Mouse (Mus musculus) adrenal gland, postnatal 36 days (tissue): ENCODE data around the gene Pmfbp1. TPM values are rescaled to one million over a fixed set of nuclear protein-coding genes. Genes with fewer than 3 reads are reported as not detected.

Source experiments
- DNase-seq, 2 experiments: peaks; one replicate each; pipeline ENCODE4 v3.0.0; 2021; ENCODE audit warnings: mixed read lengths in 1 of 2
- total RNA-seq, 2 experiments: library from RNA; stranded (reverse); gene quantifications; 2 replicates each; pipeline ENCODE4 v1.2.3; 2021

Pmfbp1 gene
- total RNA-seq, 2 experiments from 2014 or later = not detected

DNA sequence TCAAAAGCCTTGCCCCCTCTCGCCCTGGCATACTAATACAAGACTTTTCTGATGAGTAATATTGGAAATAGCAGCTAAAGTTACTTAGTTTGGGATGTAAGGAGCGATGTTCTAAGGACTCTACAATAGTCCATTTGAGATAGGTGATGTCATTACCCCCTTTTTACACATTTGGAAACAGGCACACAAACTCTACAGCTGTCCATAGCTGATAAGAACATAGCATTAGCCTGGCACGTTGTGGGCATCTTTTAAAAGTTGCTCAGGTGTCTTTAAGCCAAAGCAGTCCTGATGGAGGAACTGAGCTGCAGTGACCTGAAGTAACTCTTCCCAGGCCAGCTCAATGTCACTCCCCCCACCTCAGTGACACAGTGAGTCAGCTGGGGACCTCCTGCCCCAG lies 97.5 kb downstream of the Pmfbp1 start:
- DNase-seq = no peak

- DNase-seq = no peak
These were observed 98.3 kb downstream of the Pmfbp1 start for GRCm38 (mm10) chr8:109592164-109592563.

Other genes starting within 250 kb of the Pmfbp1 start
- 10 to 100 TPM; 22.7 to 24.8 TPM for gene Dhx38, start 71.8 kb downstream of the Pmfbp1 start, total RNA-seq
- 10 to 100 TPM in 1 of 2 experiments, 1 to 10 TPM in 1; 9.4 to 11.0 TPM for gene Txnl4b, start 71.9 kb downstream of the Pmfbp1 start, total RNA-seq
- 100 to 1,000 TPM in 1 of 2 experiments, 10 to 100 TPM in 1; 71.7 to 252 TPM for gene Hp, start 85.1 kb downstream of the Pmfbp1 start, total RNA-seq
- 10 to 100 TPM; 20.3 to 25.7 TPM for gene Dhodh, start 114.6 kb downstream of the Pmfbp1 start, total RNA-seq
- gene Pkd1l3, start 120.5 kb downstream of the Pmfbp1 start, total RNA-seq = under 1 TPM; 0.23 to 0.33 TPM
- gene Ist1, start 199.2 kb downstream of the Pmfbp1 start, total RNA-seq = 10 to 100 TPM; 85.7 to 89.3 TPM
- 10 to 100 TPM in 1 of 2 experiments, 1 to 10 TPM in 1; 9.9 to 10.9 TPM for gene Zfp821, start 211.5 kb downstream of the Pmfbp1 start, total RNA-seq
- 10 to 100 TPM; 39.2 to 50.2 TPM for gene Atxn1l, start 243.7 kb downstream of the Pmfbp1 start, total RNA-seq